Comparison of ENCODE assay signal across 20 mouse cellular contexts in the genomic region with DNA sequence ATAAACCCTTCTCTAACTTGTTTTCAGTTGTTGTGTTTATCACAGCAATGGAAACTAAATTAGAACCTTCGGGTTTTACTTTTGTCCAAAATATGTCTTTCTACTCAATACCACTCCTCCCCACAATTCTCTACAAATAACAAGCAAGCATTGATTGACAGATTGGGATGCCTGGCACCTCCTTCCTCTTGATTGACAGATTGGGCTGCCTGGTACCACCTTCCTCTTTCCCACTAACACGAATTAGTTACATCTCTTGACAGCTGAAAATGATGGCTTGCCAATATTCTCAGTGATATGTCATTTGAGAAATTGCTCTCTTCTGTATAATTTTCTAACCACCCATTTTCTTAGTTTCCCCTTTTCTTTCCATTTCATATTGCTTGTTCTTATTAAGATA.
"Had no signal": no experiment of that assay in that cellular context is flagged by ENCODE, and none has a peak within 500 bp of the region (broad histone marks: within the 10 kb centered on the region; RNA-seq: fewer than 3 reads in every experiment).

No protein-coding gene starts in this region.

- H3K4me2 ChIP-seq: lung, embryonic 15.5 days; midbrain, embryonic 11.5 days; midbrain, embryonic 13.5 days; midbrain, embryonic 15.5 days; neural tube, embryonic 12.5 days had no signal

- ATAC-seq: liver, postnatal 0 days; lung, postnatal 0 days; midbrain, embryonic 13.5 days; midbrain, embryonic 15.5 days had no signal

- H3K27ac ChIP-seq: lung, embryonic 15.5 days; macrophage; midbrain, embryonic 13.5 days; midbrain, embryonic 15.5 days; neural tube, embryonic 12.5 days had no signal

- H3K27me3 ChIP-seq: lung, embryonic 15.5 days; megakaryocyte, embryonic 14.5 days; midbrain, embryonic 13.5 days; midbrain, embryonic 15.5 days; neural tube, embryonic 12.5 days had no signal

- H3K36me3 ChIP-seq: lung, embryonic 15.5 days; midbrain, embryonic 13.5 days; midbrain, embryonic 15.5 days; neural tube, embryonic 12.5 days had no signal

- H3K9me3 ChIP-seq: lung, embryonic 15.5 days; megakaryocyte, embryonic 14.5 days; midbrain, embryonic 13.5 days; neural tube, embryonic 12.5 days had no signal

- H3K9ac ChIP-seq: liver, postnatal 0 days; lung, embryonic 15.5 days; midbrain, embryonic 13.5 days; midbrain, embryonic 15.5 days; neural tube, embryonic 12.5 days had no signal

- H3K4me3 ChIP-seq: lung, embryonic 15.5 days; megakaryocyte, embryonic 14.5 days; midbrain, embryonic 13.5 days; midbrain, embryonic 15.5 days; neural tube, embryonic 12.5 days had no signal

- H3K4me1 ChIP-seq: lung, embryonic 15.5 days; megakaryocyte, embryonic 14.5 days; midbrain, embryonic 13.5 days; midbrain, embryonic 15.5 days; neural tube, embryonic 12.5 days had no signal

- DNase-seq: liver, postnatal 0 days; lung, adult 2 months; lung, postnatal 14 days; lung, postnatal 36 days; retina, postnatal 1 day; right cerebral cortex, adult 18-20 months; right cerebral cortex, postnatal 25 days; right cerebral cortex, postnatal 4 days; spleen, adult 18-20 months; thymus, adult 18-20 months; thymus, postnatal 14 days; thymus, postnatal 36 days had no signal
